In genomic region chr19:41801742-41802369, GRCm38 (mm10) we compare ENCODE assay signal across 8 mouse cellular contexts. TPM values are rescaled to one million over a fixed set of nuclear protein-coding genes. Genes with fewer than 3 reads are reported as not detected.
DNase-seq lines count a peak whose midpoint lies in the region; ATAC-seq and TF ChIP-seq lines count a peak whose summit lies in the region.

Gene Arhgap19 (minus strand): TSS chr19:41802047.

- H3K4me3 ChIP-seq in CH12.LX (replicated peaks in 1 of 3; ENCODE audit: low read depth in 2 of 3, low read length in 2 of 3, poor library complexity in 1 of 3): peak within 1 kb of the TSS; percentile 56 to 98 (median 70)
- peak within 1 kb of the TSS; percentile 95 for H3K4me3 ChIP-seq in forebrain, embryonic 11.5 days (ENCODE audit: low read depth, low read length)
- H3K4me3 ChIP-seq in heart, embryonic 16.5 days (ENCODE audit: low read length): peak within 1 kb of the TSS; percentile 97
- H3K4me3 ChIP-seq in liver, embryonic 15.5 days (replicated peaks): peak within 1 kb of the TSS; percentile 96
- peak within 1 kb of the TSS; percentile 81 for H3K4me3 ChIP-seq in neural tube, embryonic 12.5 days

- in situ Hi-C loops in CH12.LX (cut with MboI; ENCODE audit: low pct_ligation_motif_present, low pct_unique_long_range_greater_than_20kb, low sequenced_read_pairs): no loop called here

- dilution Hi-C loops in CH12.LX (cut with MboI; ENCODE audit: extremely low pct_ligation_motif_present, extremely low pct_unique_long_range_greater_than_20kb, low sequenced_read_pairs): no loop called here

- no peak within 1 kb of the TSS; the same call in 1 of the 2 replicates for H3K27ac ChIP-seq in CH12.LX (ENCODE audit: insufficient read depth, low read depth)
- H3K27ac ChIP-seq in forebrain, embryonic 11.5 days (ENCODE audit: low read depth, low read length): peak within 1 kb of the TSS; percentile 71
- peak within 1 kb of the TSS; percentile 76 for H3K27ac ChIP-seq in heart, embryonic 16.5 days (ENCODE audit: low read length)
- H3K27ac ChIP-seq in liver, embryonic 15.5 days (replicated peaks): peak within 1 kb of the TSS; percentile 89
- H3K27ac ChIP-seq in neural tube, embryonic 12.5 days: no peak within 1 kb of the TSS

- peak within 1 kb of the TSS; percentile 58 for H3K9ac ChIP-seq in CH12.LX (ENCODE audit: insufficient read depth, low read depth)
- peak within 1 kb of the TSS; percentile 95 for H3K9ac ChIP-seq in forebrain, embryonic 11.5 days (ENCODE audit: low read length)
- H3K9ac ChIP-seq in heart, embryonic 16.5 days (ENCODE audit: low read length): peak within 1 kb of the TSS; percentile 93
- peak within 1 kb of the TSS; percentile 97 for H3K9ac ChIP-seq in liver, embryonic 15.5 days
- peak within 1 kb of the TSS; percentile 79 for H3K9ac ChIP-seq in neural tube, embryonic 12.5 days

- TF ChIP-seq RAD21 in CH12.LX (IDR thresholded peaks at IDR 0.05; ENCODE audit: low read depth, low read length): no peak

- peaks cover 0 to 8% of the 10 kb centered on the region in 2 experiments for H3K36me3 ChIP-seq in CH12.LX (replicated peaks in 1 of 2; ENCODE audit: control insufficient read depth in 1 of 2, insufficient read depth in 1 of 2, low read length in 1 of 2)
- H3K36me3 ChIP-seq in forebrain, embryonic 11.5 days (ENCODE audit: control insufficient read depth, insufficient read depth, low read length): no peaks in the 10 kb centered on the region
- H3K36me3 ChIP-seq in heart, embryonic 16.5 days (ENCODE audit: control insufficient read depth, insufficient read depth): no peaks in the 10 kb centered on the region
- peaks cover 6% of the 10 kb centered on the region; the same call in 1 of the 2 replicates for H3K36me3 ChIP-seq in liver, embryonic 15.5 days (replicated peaks)
- H3K36me3 ChIP-seq in neural tube, embryonic 12.5 days: no peaks in the 10 kb centered on the region

- no peaks in the 10 kb centered on the region for H3K27me3 ChIP-seq in CH12.LX (replicated peaks)
- no peaks in the 10 kb centered on the region for H3K27me3 ChIP-seq in forebrain, embryonic 11.5 days (ENCODE audit: control insufficient read depth, insufficient read depth, low read length)
- H3K27me3 ChIP-seq in heart, embryonic 16.5 days (ENCODE audit: control insufficient read depth, insufficient read depth, low read length): no peaks in the 10 kb centered on the region
- H3K27me3 ChIP-seq in liver, embryonic 15.5 days: no peaks in the 10 kb centered on the region
- no peaks in the 10 kb centered on the region for H3K27me3 ChIP-seq in neural tube, embryonic 12.5 days (replicated peaks)

- peak; percentile 100 for ATAC-seq in forebrain, embryonic 11.5 days (replicated peaks; ENCODE audit: low FRiP score)
- ATAC-seq in heart, embryonic 16.5 days (replicated peaks; ENCODE audit: extremely low read depth, insufficient read depth, low FRiP score): peak; percentile 100
- peak; percentile 99 for ATAC-seq in liver, embryonic 15.5 days (ENCODE audit: insufficient read depth)
- peak; percentile 100 for ATAC-seq in neural tube, embryonic 12.5 days (ENCODE audit: low FRiP score, low read depth)

- TF ChIP-seq CTCF in CH12.LX (conservative IDR thresholded peaks at IDR 0.05 in 1 of 2, IDR thresholded peaks at IDR 0.05 in 1 of 2; ENCODE audit: low read depth in 2 of 2, low read length in 2 of 2): no peak

- peaks cover 7% of the 10 kb centered on the region for H3K9me3 ChIP-seq in CH12.LX (replicated peaks; ENCODE audit: low read length)
- H3K9me3 ChIP-seq in forebrain, embryonic 11.5 days (ENCODE audit: control insufficient read depth, low read length): no peaks in the 10 kb centered on the region; the same call in 1 of the 2 replicates
- peaks cover 5% of the 10 kb centered on the region for H3K9me3 ChIP-seq in heart, embryonic 16.5 days (replicated peaks; ENCODE audit: control insufficient read depth, low read length)
- peaks cover 7% of the 10 kb centered on the region; the same call in 1 of the 2 replicates for H3K9me3 ChIP-seq in liver, embryonic 15.5 days (replicated peaks)
- H3K9me3 ChIP-seq in neural tube, embryonic 12.5 days: peaks cover 7% of the 10 kb centered on the region; the same call in 1 of the 2 replicates

- under 1% methylated on average over 48 of the region's 48 CpGs for WGBS in forebrain, embryonic 11.5 days
- WGBS in heart, embryonic 16.5 days: under 1% methylated on average over 48 of the region's 48 CpGs
- WGBS in liver, embryonic 15.5 days (ENCODE audit: insufficient replicate concordance): under 1% methylated on average over 48 of the region's 48 CpGs
- under 1% methylated on average over 48 of the region's 48 CpGs for WGBS in neural tube, embryonic 12.5 days

- TF ChIP-seq POLR2A in CH12.LX (IDR thresholded peaks at IDR 0.05; ENCODE audit: low read depth, low read length): peak; percentile 93

- peak; percentile 42; the same call in 1 of the 2 replicates for TF ChIP-seq EP300 in CH12.LX (IDR thresholded peaks at IDR 0.05; ENCODE audit: low read length)

- peak; percentile 98 for DNase-seq in CH12.LX (ENCODE audit: extremely low read depth)
- peak; percentile 91 for DNase-seq in c-Kit-positive CD71-positive TER-119-negative erythroid progenitor cells, embryonic 14.5 days (ENCODE audit: low read depth)
- peak; percentile 92 for DNase-seq in forebrain, embryonic 11.5 days (ENCODE audit: low spot score)
- DNase-seq in kidney, postnatal 36 days: peak; percentile 94 to 97
- DNase-seq in telencephalon, adult 2 months (ENCODE audit: low read depth, low spot score): peak; percentile 96

- 0 out of 2 replicates have a peak, but pooled peaks cover 11% of the 10 kb centered on the region for H3K79me2 ChIP-seq in CH12.LX (replicated peaks; ENCODE audit: control insufficient read depth, extremely low read depth, insufficient read depth, poor library complexity, severe bottlenecking)

- peak within 1 kb of the TSS; percentile 95 for H3K4me2 ChIP-seq in CH12.LX (ENCODE audit: insufficient read depth, low read depth, poor library complexity, severe bottlenecking)
- H3K4me2 ChIP-seq in forebrain, embryonic 11.5 days (ENCODE audit: low read depth, low read length, severe bottlenecking): peak within 1 kb of the TSS; percentile 60
- peak within 1 kb of the TSS; percentile 90 for H3K4me2 ChIP-seq in heart, embryonic 16.5 days (ENCODE audit: low read depth, low read length)
- H3K4me2 ChIP-seq in liver, embryonic 15.5 days: peak within 1 kb of the TSS; percentile 79
- peak within 1 kb of the TSS; percentile 80 for H3K4me2 ChIP-seq in neural tube, embryonic 12.5 days (replicated peaks)

- peaks cover 4 to 32% of the 10 kb centered on the region in 2 experiments for H3K4me1 ChIP-seq in CH12.LX (ENCODE audit: control insufficient read depth in 1 of 2, insufficient read depth in 2 of 2)
- peaks cover 7% of the 10 kb centered on the region for H3K4me1 ChIP-seq in forebrain, embryonic 11.5 days (replicated peaks; ENCODE audit: control insufficient read depth, insufficient read depth, low read length)
- H3K4me1 ChIP-seq in heart, embryonic 16.5 days (ENCODE audit: control insufficient read depth, insufficient read depth, low read length): peaks cover 12% of the 10 kb centered on the region
- peaks cover 49% of the 10 kb centered on the region for H3K4me1 ChIP-seq in liver, embryonic 15.5 days (replicated peaks)
- peaks cover 15% of the 10 kb centered on the region for H3K4me1 ChIP-seq in neural tube, embryonic 12.5 days

TF ChIP-seq in CH12.LX, 34 proteins besides CTCF, POLR2A, EP300 and RAD21 (continues in another document):
- TF ChIP-seq ZC3H11A (IDR thresholded peaks at IDR 0.05; ENCODE audit: low read depth, low read length) (no peak), RCOR1 (conservative IDR thresholded peaks at IDR 0.05; ENCODE audit: low read depth, low read length) (no peak), ETS1 (conservative IDR thresholded peaks at IDR 0.05; ENCODE audit: low read depth, low read length) (no peak; the same call in 1 of the 2 replicates), HCFC1 (IDR thresholded peaks at IDR 0.05; ENCODE audit: low read depth, low read length) (peak; percentile 97), MAX (IDR thresholded peaks at IDR 0.05; ENCODE audit: low read length) (no peak), ZKSCAN1 (IDR thresholded peaks at IDR 0.05; ENCODE audit: borderline replicate concordance, low read depth, low read length) (no peak), NRF1 (IDR thresholded peaks at IDR 0.05; ENCODE audit: low read depth, low read length) (peak; percentile 57), JUN (IDR thresholded peaks at IDR 0.05; ENCODE audit: insufficient read depth, low read depth, low read length) (peak; percentile 4; the same call in 1 of the 2 replicates), USF2 (conservative IDR thresholded peaks at IDR 0.05; ENCODE audit: low read depth, low read length) (no peak), TBP (conservative IDR thresholded peaks at IDR 0.05; ENCODE audit: low read depth, low read length) (peak; percentile 91), MYC (IDR thresholded peaks at IDR 0.05; ENCODE audit: low read depth, low read length) (no peak; the same call in 1 of the 2 replicates), MAZ (IDR thresholded peaks at IDR 0.05; ENCODE audit: low read depth, low read length) (0 out of 2 replicates have a peak, but pooled peaks have one; percentile 2), GABPA (IDR thresholded peaks at IDR 0.05; ENCODE audit: insufficient replicate concordance, low read depth, low read length) (no peak; the same call in 1 of the 2 replicates), E2F4 (IDR thresholded peaks at IDR 0.05; ENCODE audit: insufficient replicate concordance, low read depth, low read length) (peak; percentile 88; the same call in 1 of the 2 replicates), TCF12 (IDR thresholded peaks at IDR 0.05; ENCODE audit: low read depth, low read length) (0 out of 2 replicates have a peak, but pooled peaks have one; percentile 72), NELFE (IDR thresholded peaks at IDR 0.05; ENCODE audit: low read depth, low read length) (peak; percentile 90), SMC3 (IDR thresholded peaks at IDR 0.05; ENCODE audit: low read depth, low read length) (no peak), MEF2A (IDR thresholded peaks at IDR 0.05; ENCODE audit: borderline replicate concordance, low read depth, low read length) (no peak), ZMIZ1 (IDR thresholded peaks at IDR 0.05; ENCODE audit: low read depth, low read length) (peak; percentile 80; the same call in 1 of the 2 replicates), CHD1 (IDR thresholded peaks at IDR 0.05; ENCODE audit: low read depth, low read length) (no peak), IRF4 (IDR thresholded peaks at IDR 0.05; ENCODE audit: low read depth, low read length) (peak; percentile 45)

RNA-seq across cellular contexts. Expression of gene Arhgap19, which starts in this region (rescaled TPM):
- 20.4 TPM in 2 replicates for total RNA-seq in CH12.LX (2012; rRNA removed)
- 36.8 and 37.9 TPM in 2 replicates for total RNA-seq in CH12.LX (2014; rRNA removed)
- polyA plus RNA-seq in CH12.LX (2012; ENCODE audit: insufficient read length, low read depth): 27.8 and 30.1 TPM in 2 replicates
- 44.1 and 48.4 TPM in 2 replicates for polyA plus RNA-seq in forebrain, embryonic 11.5 days (2014; fragmentation: Nextera tagmentation; extraction: Ambion mirVana)
- 12.7 and 13.6 TPM in 2 replicates for polyA plus RNA-seq in heart, embryonic 16.5 days (2015; fragmentation: Nextera tagmentation; extraction: Ambion mirVana)
- polyA plus RNA-seq in liver, embryonic 15.5 days (2015; fragmentation: Nextera tagmentation; extraction: Ambion mirVana): 26.6 and 29.4 TPM in 2 replicates
- 21.2 and 22.0 TPM in 2 replicates for polyA plus RNA-seq in neural tube, embryonic 12.5 days (2016; fragmentation: Nextera tagmentation; extraction: Ambion mirVana)

Comparison
In these comparisons a context has a peak if more than half of its experiments do, and no peak if none do; other contexts are left out.
1. H3K27ac ChIP-seq: peak in forebrain, embryonic 11.5 days (single experiment), heart, embryonic 16.5 days (single experiment) and liver, embryonic 15.5 days (single experiment); none in CH12.LX (single experiment) and neural tube, embryonic 12.5 days (single experiment).
2. Peak in every context shown above with its lines, with median percentiles within 50 percentile points of each other: DNase-seq, H3K4me2 ChIP-seq, H3K4me3 ChIP-seq, H3K9ac ChIP-seq and ATAC-seq.